Mouse (Mus musculus) cerebellum, adult 8-10 months (tissue): Measurements from ENCODE around the gene Olfr1446.

ENCODE experiments used
- DNase-seq: peaks from one replicate; pipeline ENCODE4 v3.0.0; 2022

Olfr1446 gene

GRCm38 (mm10) chr19:12893424-12893823 is at the start of gene Olfr1446:
TSS of gene Olfr1446 (minus strand) at chr19:12893524.
- no peak for DNase-seq

DNA sequence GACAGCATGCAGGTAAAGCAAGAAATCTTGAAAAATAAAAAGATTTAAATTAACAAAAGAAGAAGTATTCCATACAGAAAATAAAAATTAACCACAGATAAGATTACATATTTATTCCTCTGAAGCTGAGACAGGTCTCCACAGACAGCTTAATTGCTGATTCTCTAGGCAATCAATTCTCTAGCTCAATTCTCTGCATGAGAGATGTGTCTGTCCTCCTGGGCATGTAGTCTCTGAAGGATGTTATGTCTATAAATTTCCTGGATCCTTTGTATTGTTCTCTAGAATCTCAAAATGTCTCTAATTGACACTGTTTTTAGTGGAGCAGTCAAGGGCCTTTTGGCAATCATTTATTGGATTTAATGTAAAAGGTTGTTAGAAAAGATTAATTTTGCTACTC is 37.2 kb upstream of the Olfr1446 start, which contains the start of gene Olfr1449:
TSS of gene Olfr1449 (plus strand) at position 301 of the 400 bp plus-strand sequence.
- no peak for DNase-seq

DNA sequence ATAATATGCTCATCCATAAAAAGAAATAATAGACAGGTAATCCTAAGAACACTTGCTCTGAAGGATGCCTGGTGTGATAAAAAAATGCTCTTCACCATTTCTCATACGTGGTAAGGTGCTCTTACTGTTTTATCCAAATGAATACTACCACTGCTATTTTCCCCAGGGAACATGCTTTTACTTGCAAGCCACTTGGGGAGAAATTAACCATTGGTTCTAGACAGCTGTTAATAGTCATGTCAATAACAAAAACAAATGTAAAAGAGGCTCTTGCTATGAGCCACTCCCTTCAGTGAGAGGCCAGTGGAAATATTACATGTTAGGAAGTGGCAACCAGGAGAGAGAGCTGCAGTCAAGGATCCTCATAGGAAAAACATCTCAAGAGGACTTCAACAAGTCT is 31.0 kb upstream of the Olfr1446 start, which contains the start of gene Olfr1448:
TSS of gene Olfr1448 (minus strand) at position 101 of the 400 bp plus-strand sequence.
- DNase-seq, result no peak

- DNase-seq, result no peak
Observed at GRCm38 (mm10) chr19:12903643-12904042, 10.3 kb upstream of the Olfr1446 start, which contains the start of gene Olfr1447. TSS of gene Olfr1447 (minus strand) at chr19:12903743.

GRCm38 (mm10) chr19:12883555-12883954 is 9.8 kb downstream of the Olfr1446 start, which contains the start of gene Olfr1445:
TSS of gene Olfr1445 (plus strand) at chr19:12883855.
- no peak for DNase-seq

DNA sequence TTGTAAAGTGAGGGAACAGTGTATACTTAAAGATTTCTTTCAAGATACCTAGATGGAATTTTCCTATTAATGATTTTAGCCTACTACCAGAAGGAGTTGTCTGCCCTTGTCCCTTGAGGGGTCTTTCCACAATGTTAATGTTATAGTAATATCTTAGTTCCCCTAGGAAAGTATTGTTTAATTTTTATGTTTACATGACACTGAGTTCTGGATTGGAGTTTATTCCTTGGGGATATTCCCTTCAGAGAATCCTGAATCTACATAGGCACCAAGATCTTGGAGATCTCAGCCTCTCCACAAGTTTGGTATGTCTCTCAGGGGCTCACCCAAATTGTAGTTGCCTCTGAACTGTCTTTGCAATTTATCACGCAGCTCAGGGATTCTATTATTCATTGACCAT is 36.3 kb downstream of the Olfr1446 start, which contains the start of gene Olfr1444:
TSS of gene Olfr1444 (plus strand) at position 301 of the 400 bp plus-strand sequence.
- DNase-seq, result no peak

DNA sequence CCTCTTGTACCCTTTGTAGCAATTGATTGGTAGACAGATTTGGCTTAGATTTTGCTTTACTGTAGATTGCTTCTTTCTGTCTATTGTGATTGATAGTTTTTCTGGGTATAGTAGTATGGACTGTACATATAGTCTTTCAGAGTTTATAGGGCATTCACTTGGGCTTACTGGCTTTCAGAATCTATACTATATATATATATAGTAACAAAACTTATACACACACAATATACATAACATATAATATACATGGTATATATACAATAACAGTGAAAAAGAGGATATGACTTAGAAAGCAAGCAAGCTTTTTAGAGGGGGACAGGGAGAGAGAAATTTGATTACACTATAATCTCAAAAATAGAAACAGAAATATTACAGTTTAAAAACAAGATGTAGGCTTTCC is 46.9 kb downstream of the Olfr1446 start, which contains the start of gene Gm5244:
TSS of gene Gm5244 (plus strand) at position 301 of the 400 bp plus-strand sequence.
- DNase-seq, result no peak

DNA sequence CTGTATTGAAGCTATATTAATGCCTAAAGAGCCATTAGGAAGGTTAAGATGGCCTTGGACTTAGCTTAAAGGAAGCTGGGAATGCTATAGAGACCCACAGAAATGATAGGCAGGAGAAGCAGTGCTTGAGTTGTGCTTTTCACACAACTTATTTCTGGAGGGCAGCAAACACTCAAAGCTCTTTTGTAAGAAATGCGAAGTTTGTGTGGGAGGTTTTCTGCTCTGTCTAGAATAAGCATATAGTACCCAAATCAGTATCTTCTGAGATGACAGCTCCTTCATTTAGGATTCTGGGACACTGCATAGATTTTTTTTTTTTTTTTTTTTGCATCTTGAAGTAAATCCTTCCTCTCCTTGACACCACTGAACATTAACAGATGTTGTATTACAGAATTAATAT is 54.8 kb downstream of the Olfr1446 start:
- no peak for DNase-seq
